In the genomic region with DNA sequence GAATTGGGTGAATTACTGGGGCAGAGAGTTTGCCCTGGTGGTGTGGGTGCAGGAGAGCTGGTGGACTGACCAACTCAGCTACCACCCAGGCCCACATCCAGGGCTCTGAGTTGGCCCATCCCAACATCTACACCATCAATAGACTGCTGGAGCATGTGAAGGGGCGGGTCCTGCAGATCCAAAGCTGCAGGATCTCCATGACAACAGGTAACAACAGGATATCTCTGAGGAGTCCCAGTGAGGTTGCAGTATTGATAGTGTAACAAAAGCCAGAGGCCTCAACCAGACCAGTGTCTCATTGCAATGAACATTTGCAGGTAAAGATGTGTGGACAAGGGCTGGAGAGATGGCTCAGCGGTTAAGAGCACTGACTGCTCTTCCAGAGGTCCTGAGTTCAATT, we compare ENCODE assay signal across 25 mouse cellular contexts. TPM values are rescaled to one million over a fixed set of nuclear protein-coding genes. Genes with fewer than 3 reads are reported as not detected.
DNase-seq lines count a peak whose midpoint lies in the region; ATAC-seq lines count a peak whose summit lies in the region.
"Had no signal": no experiment of that assay in that cellular context is flagged by ENCODE, and none has a peak within 500 bp of the region (broad histone marks: within the 10 kb centered on the region; RNA-seq: fewer than 3 reads in every experiment).

No protein-coding gene starts in this region.

- peak; percentile 73 for DNase-seq in heart, adult 11 months
- no peak for DNase-seq in heart, adult 9 months (ENCODE audit: low spot score in 2 of 2)
- peak; percentile 82 for DNase-seq in R1 (ENCODE audit: low read depth, low spot score)
- DNase-seq in cerebellum, postnatal 4 days (ENCODE audit: low spot score in 2 of 2), result no peak
- DNase-seq: adrenal gland, adult 8-10 months; adrenal gland, postnatal 14 days; adrenal gland, postnatal 36 days; B cell, adult 2 months; cerebellum, adult 11-12 months; cerebellum, adult 2 months; cerebellum, adult 9-10 months; cerebellum, postnatal 10 days; cerebellum, postnatal 25 days; embryo, embryonic 11 days had no signal

- ATAC-seq in megakaryocyte progenitor cell, adult 5-6 weeks (replicated peaks; ENCODE audit: poor library complexity), result no peak
- ATAC-seq: activated CD4-positive, CD25-positive, alpha-beta regulatory T cell, adult 4 months; CD4-positive, CD25-positive, alpha-beta regulatory T cell, adult 4 months; forebrain, embryonic 14.5 days; forebrain, embryonic 16.5 days; Patski had no signal

RNA-seq across cellular contexts. Expression of gene Pla2g5, which starts 42.2 kb away (rescaled TPM):
- total RNA-seq in megakaryocyte progenitor cell, adult 5-6 weeks (2015), result not detected in 2 replicates
- not detected in 2 replicates for total RNA-seq in megakaryocyte progenitor cell, adult 5-6 weeks (2017)
- total RNA-seq: common myeloid progenitor, adult 5-6 weeks; MEL had no signal

RNA-seq across cellular contexts. Expression of gene Pla2g2d, which starts 45.5 kb away (rescaled TPM):
- not detected in 2 replicates for total RNA-seq in megakaryocyte progenitor cell, adult 5-6 weeks (2015)
- not detected in 2 replicates for total RNA-seq in megakaryocyte progenitor cell, adult 5-6 weeks (2017)
- total RNA-seq: CH12.LX; common myeloid progenitor, adult 5-6 weeks; ES-E14; MEL had no signal

RNA-seq across cellular contexts. Expression of gene Gm13030, which starts 52.7 kb away (rescaled TPM):
- total RNA-seq in megakaryocyte progenitor cell, adult 5-6 weeks (2015), result not detected in 2 replicates
- total RNA-seq in megakaryocyte progenitor cell, adult 5-6 weeks (2017), result not detected in 2 replicates
- total RNA-seq: adrenal gland, adult 18-20 months; adrenal gland, adult 8-10 months; adrenal gland, postnatal 14 days; adrenal gland, postnatal 36 days; CH12.LX; common myeloid progenitor, adult 5-6 weeks; ES-E14; MEL had no signal

RNA-seq across cellular contexts. Expression of gene Pla2g2e, which starts 56.7 kb away (rescaled TPM):
- total RNA-seq in megakaryocyte progenitor cell, adult 5-6 weeks (2015), result not detected in 2 replicates
- not detected in 2 replicates for total RNA-seq in megakaryocyte progenitor cell, adult 5-6 weeks (2017)
- total RNA-seq: common myeloid progenitor, adult 5-6 weeks; MEL had no signal

Comparison
In these comparisons a context has a peak if more than half of its experiments do, and no peak if none do; other contexts are left out.
1. DNase-seq: peak in heart, adult 11 months (single experiment) and R1 (single experiment); none in heart, adult 9 months (0 of 2) and cerebellum, postnatal 4 days (0 of 2).